Mouse (Mus musculus): ENCODE measurements around the gene Nln. TPM values are rescaled to one million over a fixed set of nuclear protein-coding genes. Genes with fewer than 3 reads are reported as not detected.

Gene Nln
- polyA plus RNA-seq, 1 experiment, result 3.1 TPM

- no peak for TF ChIP-seq POLR2A (IDR thresholded peaks at IDR 0.05; ENCODE audit: low read depth, low read length)
- TF ChIP-seq CTCF (IDR thresholded peaks at IDR 0.05; ENCODE audit: extremely low read depth, insufficient read length, insufficient replicate concordance, low read depth, low read length), result no peak
- no peaks in the 10 kb centered on the region for H3K36me3 ChIP-seq (ENCODE audit: control insufficient read depth, insufficient read depth, low read length)
- no peaks in the 10 kb centered on the region for H3K27me3 ChIP-seq (ENCODE audit: control insufficient read depth, insufficient read depth, low read length)
- WGBS, result 67% methylated on average over 12 of the region's 12 CpGs
- H3K4me3 ChIP-seq (ENCODE audit: low read depth, low read length), result no peak overlapping the region
- H3K4me1 ChIP-seq (ENCODE audit: control insufficient read depth, insufficient read depth, insufficient read length, low read length), result peaks cover 2% of the 10 kb centered on the region
- no peak overlapping the region for H3K27ac ChIP-seq (ENCODE audit: insufficient read depth, low read depth, low read length)
Measured at GRCm38 (mm10) chr13:104112266-104112900, 3.0 kb upstream of the Nln start.

DNA sequence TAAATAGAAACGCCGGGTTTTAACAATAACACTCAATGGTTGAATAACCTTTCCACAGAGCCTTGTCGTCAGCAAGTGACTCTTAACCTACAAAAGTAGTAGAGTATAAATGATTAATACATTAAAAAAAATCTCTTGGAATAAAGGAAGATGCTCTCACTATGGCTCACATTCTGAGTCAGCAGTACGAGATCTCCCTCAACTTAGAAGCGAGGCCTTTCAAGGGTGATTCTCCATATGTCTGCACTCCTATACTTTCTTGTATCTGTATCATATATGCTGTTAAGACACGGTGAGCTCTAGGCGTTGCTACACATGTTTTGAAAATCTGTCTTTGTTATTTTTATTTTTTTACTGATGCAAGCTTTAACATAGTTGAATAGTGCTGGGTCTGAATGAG is 1.1 kb upstream of the Nln start:
- no peak for TF ChIP-seq POLR2A (IDR thresholded peaks at IDR 0.05; ENCODE audit: low read depth, low read length)
- TF ChIP-seq CTCF (IDR thresholded peaks at IDR 0.05; ENCODE audit: extremely low read depth, insufficient read length, insufficient replicate concordance, low read depth, low read length), result no peak
- H3K27me3 ChIP-seq (ENCODE audit: control insufficient read depth, insufficient read depth, low read length), result no peaks in the 10 kb centered on the region
- peaks cover 2% of the 10 kb centered on the region for H3K4me1 ChIP-seq (ENCODE audit: control insufficient read depth, insufficient read depth, insufficient read length, low read length)
- 39% methylated on average over 7 of the region's 7 CpGs for WGBS
- no peaks in the 10 kb centered on the region for H3K36me3 ChIP-seq (ENCODE audit: control insufficient read depth, insufficient read depth, low read length)
- H3K27ac ChIP-seq (ENCODE audit: insufficient read depth, low read depth, low read length), result no peak overlapping the region
- H3K4me3 ChIP-seq (ENCODE audit: low read depth, low read length), result no peak overlapping the region

DNA sequence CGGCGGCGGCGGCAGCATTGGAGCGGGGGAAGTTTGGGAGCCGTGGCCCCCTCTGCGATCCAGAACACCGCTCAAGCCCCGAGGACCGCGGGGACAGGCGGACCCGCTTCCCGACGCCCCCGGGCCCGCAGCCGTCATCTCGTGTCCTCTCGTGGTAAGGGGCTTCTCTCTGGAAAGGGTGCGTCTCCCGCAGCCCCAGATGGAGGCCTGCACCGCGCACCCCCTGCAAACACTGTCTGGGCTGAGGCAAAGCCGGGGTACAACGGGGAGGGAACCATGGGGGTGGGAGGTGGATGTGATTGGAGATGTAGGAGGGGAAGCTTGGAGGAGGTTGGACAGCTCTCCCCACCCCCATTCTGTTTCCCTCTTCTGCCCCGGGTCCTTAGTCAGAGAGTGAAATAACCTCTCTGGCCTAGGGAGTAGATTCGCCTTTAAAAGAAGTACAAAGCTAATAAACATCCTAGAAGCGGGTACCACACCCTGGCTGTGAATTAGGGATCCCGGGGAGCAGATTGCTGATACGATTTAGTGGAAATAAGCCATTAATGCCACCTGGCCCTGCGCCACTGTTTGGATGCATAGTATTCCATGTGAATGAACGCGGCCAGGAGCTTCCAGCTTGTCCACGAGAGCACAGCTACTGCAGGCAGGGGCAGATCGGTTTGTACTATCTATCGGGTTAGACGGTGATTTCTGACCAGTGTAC is 555 bp upstream of the Nln start:
- Histone ChIP-seq H3K36me3 (ENCODE audit: control insufficient read depth, insufficient read depth, low read length) (no peaks in the 10 kb centered on the region), H3K27me3 (ENCODE audit: control insufficient read depth, insufficient read depth, low read length) (no peaks in the 10 kb centered on the region), H3K4me3 (ENCODE audit: low read depth, low read length) (peak overlapping the region; percentile 76), H3K4me1 (ENCODE audit: control insufficient read depth, insufficient read depth, insufficient read length, low read length) (peaks cover 2% of the 10 kb centered on the region), H3K27ac (ENCODE audit: insufficient read depth, low read depth, low read length) (no peak overlapping the region)
- WGBS, result 3% methylated on average over 38 of the region's 38 CpGs
- TF ChIP-seq POLR2A (IDR thresholded peaks at IDR 0.05; ENCODE audit: low read depth, low read length), result no peak
- TF ChIP-seq CTCF (IDR thresholded peaks at IDR 0.05; ENCODE audit: extremely low read depth, insufficient read length, insufficient replicate concordance, low read depth, low read length), result no peak

DNA sequence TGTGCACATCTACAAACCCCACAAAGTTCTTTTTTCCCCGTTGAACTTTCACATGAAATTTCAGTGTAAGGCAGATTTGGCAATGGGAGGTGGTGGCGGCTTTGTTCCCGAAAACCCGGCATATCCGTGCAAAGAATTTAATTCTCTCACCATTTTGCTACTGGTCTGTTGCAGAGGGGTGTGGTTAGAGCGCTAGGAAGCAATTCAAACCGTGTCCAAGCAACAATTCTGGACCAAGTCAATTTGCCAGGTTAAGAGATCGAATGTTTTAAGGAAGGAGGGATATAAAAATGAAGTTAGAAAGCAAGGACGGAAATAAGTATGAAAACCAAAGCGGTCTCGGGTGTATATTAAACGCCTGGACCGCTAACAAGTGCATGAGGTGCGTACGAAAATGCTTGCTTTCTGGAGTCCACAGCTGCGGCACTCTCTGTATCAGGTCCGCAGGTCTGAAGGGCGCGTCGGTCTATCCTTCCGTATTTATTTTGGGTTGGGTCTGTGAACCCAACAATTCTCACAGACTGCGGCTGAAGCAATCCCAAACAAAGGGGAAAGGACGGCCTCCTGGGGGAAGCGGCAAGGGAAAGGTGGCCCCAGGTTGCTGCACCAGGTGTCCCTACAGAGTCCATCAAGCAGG is 645 bp downstream of the Nln start:
- peaks cover 2% of the 10 kb centered on the region for H3K4me1 ChIP-seq (ENCODE audit: control insufficient read depth, insufficient read depth, insufficient read length, low read length)
- no peaks in the 10 kb centered on the region for H3K36me3 ChIP-seq (ENCODE audit: control insufficient read depth, insufficient read depth, low read length)
- TF ChIP-seq POLR2A (IDR thresholded peaks at IDR 0.05; ENCODE audit: low read depth, low read length) (no peak), CTCF (IDR thresholded peaks at IDR 0.05; ENCODE audit: extremely low read depth, insufficient read length, insufficient replicate concordance, low read depth, low read length) (no peak)
- H3K27ac ChIP-seq (ENCODE audit: insufficient read depth, low read depth, low read length), result peak overlapping the region; percentile 40; the same call in 1 of the 2 replicates
- no peaks in the 10 kb centered on the region for H3K27me3 ChIP-seq (ENCODE audit: control insufficient read depth, insufficient read depth, low read length)
- under 1% methylated on average over 24 of the region's 24 CpGs for WGBS
- peak overlapping the region; percentile 84 for H3K4me3 ChIP-seq (ENCODE audit: low read depth, low read length)

- Histone ChIP-seq H3K36me3 (ENCODE audit: control insufficient read depth, insufficient read depth, low read length) (no peaks in the 10 kb centered on the region), H3K4me3 (ENCODE audit: low read depth, low read length) (no peak overlapping the region), H3K27me3 (ENCODE audit: control insufficient read depth, insufficient read depth, low read length) (no peaks in the 10 kb centered on the region), H3K4me1 (ENCODE audit: control insufficient read depth, insufficient read depth, insufficient read length, low read length) (no peaks in the 10 kb centered on the region), H3K27ac (ENCODE audit: insufficient read depth, low read depth, low read length) (no peak overlapping the region)
- TF ChIP-seq POLR2A (IDR thresholded peaks at IDR 0.05; ENCODE audit: low read depth, low read length) (no peak), CTCF (IDR thresholded peaks at IDR 0.05; ENCODE audit: extremely low read depth, insufficient read length, insufficient replicate concordance, low read depth, low read length) (no peak)
- 89% methylated on average over 5 of the region's 5 CpGs for WGBS
Measured at GRCm38 (mm10) chr13:104101606-104102235, 7.7 kb downstream of the Nln start.

GRCm38 (mm10) chr13:104100416-104100815 is 9.0 kb downstream of the Nln start:
- no peaks in the 10 kb centered on the region for H3K36me3 ChIP-seq (ENCODE audit: control insufficient read depth, insufficient read depth, low read length)
- no peaks in the 10 kb centered on the region for H3K27me3 ChIP-seq (ENCODE audit: control insufficient read depth, insufficient read depth, low read length)
- WGBS, result 90% methylated on average over 4 of the region's 4 CpGs
- H3K27ac ChIP-seq (ENCODE audit: insufficient read depth, low read depth, low read length), result no peak overlapping the region
- H3K4me1 ChIP-seq (ENCODE audit: control insufficient read depth, insufficient read depth, insufficient read length, low read length), result no peaks in the 10 kb centered on the region
- no peak for TF ChIP-seq POLR2A (IDR thresholded peaks at IDR 0.05; ENCODE audit: low read depth, low read length)
- no peak for TF ChIP-seq CTCF (IDR thresholded peaks at IDR 0.05; ENCODE audit: extremely low read depth, insufficient read length, insufficient replicate concordance, low read depth, low read length)
- H3K4me3 ChIP-seq (ENCODE audit: low read depth, low read length), result no peak overlapping the region

GRCm38 (mm10) chr13:104097190-104097589 is 12.2 kb downstream of the Nln start:
- WGBS, result 96% methylated on average over 7 of the region's 7 CpGs
- no peak for TF ChIP-seq POLR2A (IDR thresholded peaks at IDR 0.05; ENCODE audit: low read depth, low read length)
- no peak for TF ChIP-seq CTCF (IDR thresholded peaks at IDR 0.05; ENCODE audit: extremely low read depth, insufficient read length, insufficient replicate concordance, low read depth, low read length)
- H3K4me3 ChIP-seq (ENCODE audit: low read depth, low read length), result no peak overlapping the region
- no peak overlapping the region for H3K27ac ChIP-seq (ENCODE audit: insufficient read depth, low read depth, low read length)
- no peaks in the 10 kb centered on the region for H3K4me1 ChIP-seq (ENCODE audit: control insufficient read depth, insufficient read depth, insufficient read length, low read length)
- no peaks in the 10 kb centered on the region for H3K27me3 ChIP-seq (ENCODE audit: control insufficient read depth, insufficient read depth, low read length)
- H3K36me3 ChIP-seq (ENCODE audit: control insufficient read depth, insufficient read depth, low read length), result no peaks in the 10 kb centered on the region
